Mouse (Mus musculus) intestine, embryonic 14.5 days (tissue): Measurements from ENCODE around the gene Pbx1. TPM values are rescaled to one million over a fixed set of nuclear protein-coding genes. Genes with fewer than 3 reads are reported as not detected.

Experiments used
- ATAC-seq: fragments of 200-750 bp; cut with Nextera tagmentation; replicated peaks from 2 replicates; pipeline ENCODE4 v1.8.0; 2017; ENCODE audit warnings: low read depth, moderate number of reproducible peaks, moderate TSS enrichment, moderate library complexity; ENCODE audit not compliant: low FRiP score, low TSS enrichment
- DNase-seq: peaks from one replicate; pipeline ENCODE4 v3.0.0-alpha.2; 2018; ENCODE audit warnings: low spot score
- H3K27ac ChIP-seq: fragments of 300-500 bp; sonication (generic); 2 replicates; pipeline ENCODE4 v1.5.1; 2014; ENCODE audit warnings: low read depth, mild to moderate bottlenecking, control low read depth
- H3K27me3 ChIP-seq: fragments of 300-500 bp; sonication (generic); replicated peaks from 2 replicates; pipeline ENCODE4 v1.6.1; 2014; ENCODE audit warnings: low read length, control low read depth; ENCODE audit not compliant: control insufficient read depth, insufficient read depth
- H3K36me3 ChIP-seq: fragments of 300-500 bp; sonication (generic); 2 replicates; pipeline ENCODE4 v1.6.1; 2014; ENCODE audit warnings: low read length, control low read depth; ENCODE audit not compliant: control insufficient read depth, insufficient read depth
- H3K4me1 ChIP-seq: fragments of 300-500 bp; sonication (generic); replicated peaks from 2 replicates; pipeline ENCODE4 v1.6.1; 2014; ENCODE audit warnings: low read length, control low read depth, mixed read lengths; ENCODE audit not compliant: control insufficient read depth, insufficient read depth
- H3K4me2 ChIP-seq: fragments of 300-500 bp; sonication (generic); 2 replicates; pipeline ENCODE4 v1.6.1; 2014; ENCODE audit warnings: low read length
- H3K4me3 ChIP-seq: fragments of 300-500 bp; sonication (generic); 2 replicates; pipeline ENCODE4 v1.5.1; 2014; ENCODE audit warnings: low read depth, low read length, control low read depth, mixed read lengths
- H3K9ac ChIP-seq: fragments of 300-500 bp; sonication (generic); 2 replicates; pipeline ENCODE4 v1.6.1; 2014; ENCODE audit warnings: mild to moderate bottlenecking, low read length
- H3K9me3 ChIP-seq: fragments of 300-500 bp; sonication (generic); 2 replicates; pipeline ENCODE4 v1.6.1; 2016; ENCODE audit warnings: low read length, control low read depth; ENCODE audit not compliant: control insufficient read depth
- WGBS: fragments of 180-500 bp; shearing (Covaris S2); extraction: QIAGEN DNeasy Blood & Tissue Kit; methylation state at CpG from one replicate; pipeline ENCODE4 v1.1.7; 2014; 5-methylcytosine and 5-hydroxymethylcytosine counted together
- polyA plus RNA-seq: library from polyadenylated mRNA; unstranded; fragments of >200 nt; fragmentation: Nextera tagmentation; extraction: Ambion mirVana; gene quantifications from 2 replicates; pipeline ENCODE4 v1.2.1, GENCODE M21; 2014

Pbx1 gene
- polyA plus RNA-seq, 1 experiment from 2014 or later = 37.3 TPM

DNA sequence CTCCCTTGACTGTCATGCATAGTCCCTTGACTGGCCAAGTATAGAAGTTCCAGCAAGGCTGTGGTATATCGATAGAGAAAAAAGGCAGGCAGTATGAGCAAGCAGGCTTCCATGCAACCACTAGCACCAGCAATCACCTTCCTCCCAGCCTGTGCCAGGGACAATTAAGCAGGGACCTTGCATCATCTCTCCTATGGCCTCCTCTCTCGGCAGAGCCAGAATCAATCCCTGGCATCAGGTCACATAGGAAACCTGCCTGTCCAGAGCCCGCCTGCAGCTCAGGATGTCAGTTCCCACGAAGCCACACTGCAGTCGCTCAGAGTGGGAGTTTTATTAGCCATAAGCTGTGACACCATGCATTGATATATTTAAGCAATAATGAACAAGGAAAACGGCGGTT, 189.0 kb downstream of the Pbx1 start:
- Histone ChIP-seq H3K9me3 (no peaks in the 10 kb centered on the region), H3K9ac (no peak overlapping the region), H3K36me3 (no peaks in the 10 kb centered on the region), H3K4me1 (peaks cover 42% of the 10 kb centered on the region), H3K4me2 (no peak overlapping the region), H3K27ac (no peak overlapping the region), H3K27me3 (no peaks in the 10 kb centered on the region), H3K4me3 (no peak overlapping the region)
- DNase-seq (no peak), ATAC-seq (no peak)
- WGBS = 72% methylated on average over 7 of the region's 7 CpGs

DNA sequence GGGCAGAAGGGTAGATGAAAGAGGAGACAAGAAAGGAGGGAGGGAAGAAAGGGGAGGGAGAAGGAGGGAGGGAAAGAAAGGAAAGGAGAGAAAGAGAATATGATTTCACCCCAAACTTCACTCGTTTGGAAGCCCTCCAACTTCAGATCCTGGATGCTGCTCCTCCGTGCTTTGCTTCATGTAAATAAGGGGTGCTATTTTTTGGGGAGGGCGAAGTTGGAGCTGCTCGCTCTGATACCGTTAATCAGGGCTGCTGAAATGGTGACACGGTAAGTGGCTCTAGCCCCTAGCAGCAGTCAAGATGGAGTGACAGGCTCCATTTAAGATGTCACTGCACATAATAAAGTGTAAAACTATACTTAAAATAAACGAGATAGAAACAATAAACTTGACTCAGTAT, 190.8 kb downstream of the Pbx1 start:
- no peak overlapping the region for H3K4me3 ChIP-seq
- H3K4me1 ChIP-seq = peaks cover 26% of the 10 kb centered on the region
- no peak overlapping the region for H3K9ac ChIP-seq
- no peaks in the 10 kb centered on the region for H3K9me3 ChIP-seq
- DNase-seq (no peak), ATAC-seq (no peak)
- WGBS = 34% methylated on average over 7 of the region's 7 CpGs
- H3K27ac ChIP-seq = peak overlapping the region; percentile 35; the same call in 1 of the 2 replicates
- no peaks in the 10 kb centered on the region for H3K27me3 ChIP-seq
- no peaks in the 10 kb centered on the region for H3K36me3 ChIP-seq
- 0 out of 2 replicates have a peak overlapping the region, but pooled peaks have one; percentile 7 for H3K4me2 ChIP-seq

DNA sequence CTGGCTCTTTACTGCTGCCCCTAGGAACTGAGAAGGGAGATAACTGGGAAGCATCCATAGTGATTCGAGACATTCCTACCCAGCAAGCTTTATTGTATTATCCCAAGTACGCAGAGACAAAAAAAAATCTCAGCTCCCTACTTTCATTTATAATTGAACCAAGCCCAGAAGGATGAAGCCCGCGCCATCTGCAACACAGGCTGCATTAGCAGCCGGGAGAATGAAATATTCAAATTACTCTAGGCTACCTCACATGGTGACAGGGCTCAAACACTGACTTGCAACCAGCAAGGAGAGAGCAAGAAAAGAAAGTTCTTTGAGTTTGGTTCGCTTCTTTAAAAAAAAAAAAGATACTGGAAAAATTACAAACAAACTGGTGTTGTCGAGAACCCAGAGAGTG, 191.2 kb downstream of the Pbx1 start:
- H3K36me3 ChIP-seq = no peaks in the 10 kb centered on the region
- no peak for ATAC-seq
- H3K4me2 ChIP-seq = no peak overlapping the region; the same call in 1 of the 2 replicates
- H3K4me3 ChIP-seq = no peak overlapping the region
- H3K27ac ChIP-seq = peak overlapping the region; percentile 35; the same call in 1 of the 2 replicates
- WGBS = 38% methylated on average over 7 of the region's 7 CpGs
- DNase-seq = no peak
- H3K9ac ChIP-seq = no peak overlapping the region
- H3K9me3 ChIP-seq = no peaks in the 10 kb centered on the region
- peaks cover 23% of the 10 kb centered on the region for H3K4me1 ChIP-seq
- no peaks in the 10 kb centered on the region for H3K27me3 ChIP-seq

DNA sequence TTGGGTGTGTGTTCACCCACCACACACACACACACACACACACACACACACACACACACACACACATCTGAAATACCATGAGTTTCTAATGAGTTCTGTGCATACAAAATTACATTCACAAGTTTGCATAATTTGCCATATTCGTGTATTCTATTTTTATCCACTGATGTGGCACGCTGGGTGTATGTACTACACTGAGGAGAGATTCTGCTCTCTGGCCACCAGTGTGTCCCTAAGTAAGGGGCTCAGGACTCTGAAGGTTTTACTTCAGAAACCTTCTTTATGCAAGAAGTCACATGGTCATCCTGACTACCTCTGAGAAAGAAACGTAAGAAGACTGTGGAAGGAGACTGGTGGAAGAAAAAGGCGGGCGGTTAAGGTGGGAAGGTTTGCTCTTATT, 191.7 kb downstream of the Pbx1 start:
- Histone ChIP-seq H3K4me1 (peaks cover 24% of the 10 kb centered on the region), H3K9me3 (no peaks in the 10 kb centered on the region), H3K4me3 (no peak overlapping the region), H3K27me3 (no peaks in the 10 kb centered on the region), H3K36me3 (no peaks in the 10 kb centered on the region), H3K27ac (0 out of 2 replicates have a peak overlapping the region, but pooled peaks have one; percentile 35), H3K4me2 (no peak overlapping the region; the same call in 1 of the 2 replicates), H3K9ac (no peak overlapping the region)
- DNase-seq = no peak
- ATAC-seq = no peak
- 84% methylated on average over 5 of the region's 5 CpGs for WGBS

DNA sequence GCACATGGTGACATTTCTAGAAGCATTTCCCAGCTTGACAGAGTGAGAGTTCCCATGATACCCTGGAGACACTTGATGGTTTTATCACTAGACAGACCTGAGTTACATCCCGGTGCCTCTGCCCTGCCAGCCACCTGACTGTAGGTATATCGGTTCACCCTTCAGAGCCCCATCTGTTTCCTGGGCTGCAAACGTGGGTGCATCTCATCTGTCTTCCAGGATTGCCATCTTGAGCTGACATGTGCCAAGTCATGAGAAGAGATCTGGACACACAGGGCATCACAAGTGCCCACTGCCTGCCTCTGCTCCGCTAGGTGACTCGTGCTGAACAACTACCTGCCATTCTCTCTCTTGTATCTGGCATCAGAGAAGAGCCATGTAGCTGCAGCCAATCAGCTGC, 196.0 kb downstream of the Pbx1 start:
- Histone ChIP-seq H3K9me3 (no peaks in the 10 kb centered on the region), H3K36me3 (no peaks in the 10 kb centered on the region), H3K27ac (no peak overlapping the region), H3K4me2 (no peak overlapping the region), H3K4me1 (peaks cover 22% of the 10 kb centered on the region), H3K9ac (no peak overlapping the region), H3K4me3 (no peak overlapping the region), H3K27me3 (no peaks in the 10 kb centered on the region)
- ATAC-seq (no peak), DNase-seq (no peak)
- 90% methylated on average over 5 of the region's 5 CpGs for WGBS

DNA sequence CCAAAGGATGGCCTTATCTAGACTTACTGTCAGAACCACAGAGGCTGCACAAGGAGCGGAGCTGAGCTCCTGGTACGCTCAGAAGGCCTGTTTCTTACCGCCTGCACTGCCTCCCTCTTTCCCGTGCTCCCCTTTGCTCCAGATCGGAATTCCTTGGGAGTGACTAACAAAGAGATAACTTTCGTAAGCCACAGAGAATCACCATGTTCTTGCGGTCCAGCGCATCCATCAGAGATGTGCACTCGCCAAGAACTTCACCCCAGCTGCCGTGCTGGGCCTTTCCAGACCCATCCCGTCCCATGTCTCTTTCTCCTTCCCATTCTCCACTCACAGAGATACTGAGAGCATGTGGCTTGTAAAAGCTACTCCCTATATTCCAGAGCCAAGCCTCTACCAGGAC, 197.7 kb downstream of the Pbx1 start:
- Histone ChIP-seq H3K4me3 (no peak overlapping the region), H3K9ac (no peak overlapping the region), H3K4me2 (no peak overlapping the region), H3K27me3 (no peaks in the 10 kb centered on the region), H3K36me3 (no peaks in the 10 kb centered on the region), H3K4me1 (peaks cover 29% of the 10 kb centered on the region), H3K9me3 (no peaks in the 10 kb centered on the region), H3K27ac (no peak overlapping the region)
- no peak for DNase-seq
- 66% methylated on average over 11 of the region's 11 CpGs for WGBS
- ATAC-seq = no peak

DNA sequence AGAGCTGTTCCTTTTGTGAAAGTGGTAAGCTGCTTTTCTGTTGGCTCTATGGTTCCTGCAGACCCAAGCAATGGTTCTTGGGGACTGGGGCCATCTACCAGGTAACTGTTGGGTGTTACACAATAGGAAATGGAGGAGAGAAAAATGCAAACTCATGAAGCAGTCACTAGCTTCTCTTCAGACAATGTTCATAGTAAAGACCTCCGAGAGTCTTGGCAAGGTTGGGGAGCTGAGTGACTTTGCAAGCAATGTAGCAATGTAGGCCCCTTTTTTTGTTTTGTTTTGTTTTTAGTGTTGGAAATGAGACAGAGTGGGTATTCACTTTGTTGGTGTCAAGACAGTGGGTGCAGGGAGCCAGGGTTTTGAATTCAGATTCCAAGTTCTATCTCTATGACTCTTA, 198.9 kb downstream of the Pbx1 start:
- no peaks in the 10 kb centered on the region for H3K27me3 ChIP-seq
- H3K9ac ChIP-seq = no peak overlapping the region
- peaks cover 29% of the 10 kb centered on the region for H3K4me1 ChIP-seq
- no peak for DNase-seq
- H3K27ac ChIP-seq = no peak overlapping the region
- no peaks in the 10 kb centered on the region for H3K9me3 ChIP-seq
- 96% methylated on average over 1 of the region's 1 CpGs for WGBS
- ATAC-seq = no peak
- no peaks in the 10 kb centered on the region for H3K36me3 ChIP-seq
- no peak overlapping the region for H3K4me3 ChIP-seq
- no peak overlapping the region for H3K4me2 ChIP-seq

DNA sequence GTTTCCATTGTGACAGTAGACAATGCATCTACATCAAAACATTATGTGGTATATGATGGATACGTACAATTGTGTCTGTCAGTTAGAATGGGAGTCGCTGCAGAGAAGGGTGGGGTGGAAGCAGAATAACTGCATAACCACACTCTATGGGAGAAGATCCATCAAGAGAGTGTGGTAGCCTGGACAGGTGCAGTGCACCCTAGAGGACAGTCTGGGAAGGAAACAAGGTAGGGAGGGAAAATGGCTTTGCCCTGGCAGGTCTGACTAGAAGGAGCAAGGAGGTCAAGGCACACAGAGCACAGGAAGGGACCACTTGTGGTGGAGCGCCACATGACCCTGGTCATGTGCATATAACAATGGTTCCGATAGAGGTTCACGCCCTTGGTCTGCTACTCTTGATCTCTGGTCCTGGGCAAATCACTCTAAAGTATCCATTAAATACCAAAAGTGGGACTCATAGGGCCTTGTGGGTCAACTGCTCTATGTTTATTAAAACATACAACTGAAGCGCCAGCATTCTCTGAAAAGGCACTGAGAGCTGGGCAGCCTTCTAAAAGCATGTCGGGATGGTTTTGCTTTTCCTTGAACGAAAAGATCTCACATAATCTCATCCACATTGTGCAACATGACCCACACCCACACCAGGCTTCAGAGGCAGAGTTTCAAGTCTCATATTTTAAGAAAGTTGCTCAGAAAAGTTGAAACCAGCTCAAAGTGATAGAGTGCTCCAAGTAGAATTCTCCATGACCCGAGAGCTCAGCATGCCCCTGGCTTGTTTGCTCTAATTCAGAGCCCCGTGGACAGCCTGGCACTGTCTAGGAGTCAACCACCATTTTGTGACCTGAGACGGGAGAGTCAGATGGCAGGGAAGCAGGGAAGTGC, 200.3 kb downstream of the Pbx1 start:
- no peak overlapping the region for H3K4me2 ChIP-seq
- DNase-seq (no peak), ATAC-seq (no peak)
- 92% methylated on average over 11 of the region's 11 CpGs for WGBS
- no peak overlapping the region for H3K27ac ChIP-seq
- no peaks in the 10 kb centered on the region for H3K9me3 ChIP-seq
- H3K4me1 ChIP-seq = peaks cover 34% of the 10 kb centered on the region
- no peak overlapping the region for H3K4me3 ChIP-seq
- H3K36me3 ChIP-seq = no peaks in the 10 kb centered on the region
- no peak overlapping the region for H3K9ac ChIP-seq
- H3K27me3 ChIP-seq = no peaks in the 10 kb centered on the region

DNA sequence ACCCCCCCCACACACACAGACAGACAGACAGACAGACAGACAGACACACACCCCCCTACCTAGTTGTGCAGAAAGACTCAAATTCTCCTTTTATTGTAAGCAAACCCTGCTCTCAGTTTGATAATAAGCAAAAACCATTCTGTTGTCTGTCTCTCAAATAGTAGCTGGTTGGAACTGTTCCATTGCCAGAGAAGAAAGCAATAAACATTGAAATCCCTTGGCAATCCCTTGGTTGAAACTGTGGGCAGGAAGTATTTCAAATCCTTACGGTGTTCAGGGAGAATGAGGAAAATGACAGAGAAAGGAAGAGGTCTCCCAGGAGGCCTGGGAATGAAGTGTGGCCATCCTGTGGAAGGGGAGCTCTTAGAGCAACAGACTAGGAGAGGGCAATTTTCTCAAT, 201.2 kb downstream of the Pbx1 start:
- Histone ChIP-seq H3K9me3 (no peaks in the 10 kb centered on the region), H3K4me1 (peaks cover 37% of the 10 kb centered on the region), H3K36me3 (no peaks in the 10 kb centered on the region), H3K9ac (no peak overlapping the region), H3K27me3 (no peaks in the 10 kb centered on the region), H3K4me2 (no peak overlapping the region), H3K4me3 (no peak overlapping the region), H3K27ac (peak overlapping the region; percentile 33; the same call in 1 of the 2 replicates)
- ATAC-seq (no peak), DNase-seq (no peak)
- 38% methylated on average over 1 of the region's 1 CpGs for WGBS
